Mouse (Mus musculus): ENCODE data around the gene Anxa7. TPM values are rescaled to one million over a fixed set of nuclear protein-coding genes. Genes with fewer than 3 reads are reported as not detected.

The Anxa7 gene
- polyA plus RNA-seq, 1 experiment: 84.0 TPM

- H3K4me3 ChIP-seq (ENCODE audit: insufficient read depth, low read depth, low read length): no peak overlapping the region
- H3K27ac ChIP-seq (ENCODE audit: insufficient read depth, low read depth, low read length): no peak overlapping the region
- no peaks in the 10 kb centered on the region for H3K27me3 ChIP-seq (replicated peaks; ENCODE audit: control insufficient read depth, insufficient read depth, low read length)
- 67% methylated on average over 6 of the region's 6 CpGs for WGBS
- TF ChIP-seq CTCF (conservative IDR thresholded peaks at IDR 0.05; ENCODE audit: insufficient read depth, insufficient read length, low read depth, low read length): no peak
- TF ChIP-seq POLR2A (IDR thresholded peaks at IDR 0.05; ENCODE audit: low read depth, low read length): no peak
- no peak for DNase-seq
- no peaks in the 10 kb centered on the region for H3K36me3 ChIP-seq (ENCODE audit: control insufficient read depth, insufficient read depth, low read length)
- H3K4me1 ChIP-seq (ENCODE audit: control insufficient read depth, insufficient read depth, low read length): no peaks in the 10 kb centered on the region
Observed at GRCm38 (mm10) chr14:20436976-20437375, 43.0 kb downstream of the Anxa7 start.

GRCm38 (mm10) chr14:20432420-20432819 is 47.5 kb downstream of the Anxa7 start:
- no peak for DNase-seq
- no peaks in the 10 kb centered on the region; the same call in 1 of the 2 replicates for H3K27me3 ChIP-seq (replicated peaks; ENCODE audit: control insufficient read depth, insufficient read depth, low read length)
- WGBS: 93% methylated on average over 4 of the region's 4 CpGs
- H3K36me3 ChIP-seq (ENCODE audit: control insufficient read depth, insufficient read depth, low read length): no peaks in the 10 kb centered on the region
- no peak for TF ChIP-seq POLR2A (IDR thresholded peaks at IDR 0.05; ENCODE audit: low read depth, low read length)
- no peaks in the 10 kb centered on the region for H3K4me1 ChIP-seq (ENCODE audit: control insufficient read depth, insufficient read depth, low read length)
- no peak overlapping the region for H3K27ac ChIP-seq (ENCODE audit: insufficient read depth, low read depth, low read length)
- no peak overlapping the region for H3K4me3 ChIP-seq (ENCODE audit: insufficient read depth, low read depth, low read length)

- H3K4me1 ChIP-seq (ENCODE audit: control insufficient read depth, insufficient read depth, low read length): no peaks in the 10 kb centered on the region
- WGBS: 68% methylated on average over 6 of the region's 6 CpGs
- no peaks in the 10 kb centered on the region; the same call in 1 of the 2 replicates for H3K27me3 ChIP-seq (replicated peaks; ENCODE audit: control insufficient read depth, insufficient read depth, low read length)
- no peak overlapping the region for H3K27ac ChIP-seq (ENCODE audit: insufficient read depth, low read depth, low read length)
- TF ChIP-seq CTCF (conservative IDR thresholded peaks at IDR 0.05; ENCODE audit: insufficient read depth, insufficient read length, low read depth, low read length): no peak
- no peak overlapping the region for H3K4me3 ChIP-seq (ENCODE audit: insufficient read depth, low read depth, low read length)
- no peak for DNase-seq
- H3K36me3 ChIP-seq (ENCODE audit: control insufficient read depth, insufficient read depth, low read length): no peaks in the 10 kb centered on the region
Observed at GRCm38 (mm10) chr14:20431726-20432125, 48.2 kb downstream of the Anxa7 start.

GRCm38 (mm10) chr14:20429833-20430232 is 50.1 kb downstream of the Anxa7 start:
- Histone ChIP-seq H3K36me3 (ENCODE audit: control insufficient read depth, insufficient read depth, low read length) (no peaks in the 10 kb centered on the region), H3K27ac (ENCODE audit: insufficient read depth, low read depth, low read length) (no peak overlapping the region), H3K27me3 (replicated peaks; ENCODE audit: control insufficient read depth, insufficient read depth, low read length) (no peaks in the 10 kb centered on the region; the same call in 1 of the 2 replicates), H3K4me1 (ENCODE audit: control insufficient read depth, insufficient read depth, low read length) (no peaks in the 10 kb centered on the region), H3K4me3 (ENCODE audit: insufficient read depth, low read depth, low read length) (no peak overlapping the region)
- DNase-seq: peak; percentile 17
- no peak for TF ChIP-seq POLR2A (IDR thresholded peaks at IDR 0.05; ENCODE audit: low read depth, low read length)
- TF ChIP-seq CTCF (conservative IDR thresholded peaks at IDR 0.05; ENCODE audit: insufficient read depth, insufficient read length, low read depth, low read length): no peak
- WGBS: 33% methylated on average over 1 of the region's 1 CpGs

GRCm38 (mm10) chr14:20428593-20428992 is 51.3 kb downstream of the Anxa7 start:
- no peak for DNase-seq
- Histone ChIP-seq H3K27me3 (replicated peaks; ENCODE audit: control insufficient read depth, insufficient read depth, low read length) (no peaks in the 10 kb centered on the region; the same call in 1 of the 2 replicates), H3K4me1 (ENCODE audit: control insufficient read depth, insufficient read depth, low read length) (no peaks in the 10 kb centered on the region), H3K36me3 (ENCODE audit: control insufficient read depth, insufficient read depth, low read length) (no peaks in the 10 kb centered on the region), H3K4me3 (ENCODE audit: insufficient read depth, low read depth, low read length) (no peak overlapping the region), H3K27ac (ENCODE audit: insufficient read depth, low read depth, low read length) (no peak overlapping the region)
- 32% methylated on average over 1 of the region's 1 CpGs for WGBS
- TF ChIP-seq POLR2A (IDR thresholded peaks at IDR 0.05; ENCODE audit: low read depth, low read length): no peak
- TF ChIP-seq CTCF (conservative IDR thresholded peaks at IDR 0.05; ENCODE audit: insufficient read depth, insufficient read length, low read depth, low read length): no peak

- no peaks in the 10 kb centered on the region for H3K36me3 ChIP-seq (ENCODE audit: control insufficient read depth, insufficient read depth, low read length)
- H3K27me3 ChIP-seq (replicated peaks; ENCODE audit: control insufficient read depth, insufficient read depth, low read length): no peaks in the 10 kb centered on the region
- 90% methylated on average over 6 of the region's 6 CpGs for WGBS
- no peaks in the 10 kb centered on the region for H3K4me1 ChIP-seq (ENCODE audit: control insufficient read depth, insufficient read depth, low read length)
- TF ChIP-seq CTCF (conservative IDR thresholded peaks at IDR 0.05; ENCODE audit: insufficient read depth, insufficient read length, low read depth, low read length) (no peak), POLR2A (IDR thresholded peaks at IDR 0.05; ENCODE audit: low read depth, low read length) (no peak)
- H3K4me3 ChIP-seq (ENCODE audit: insufficient read depth, low read depth, low read length): no peak overlapping the region
- no peak for DNase-seq
- H3K27ac ChIP-seq (ENCODE audit: insufficient read depth, low read depth, low read length): no peak overlapping the region
Observed at GRCm38 (mm10) chr14:20423046-20423445, 56.9 kb downstream of the Anxa7 start.

GRCm38 (mm10) chr14:20422257-20422656 is 57.7 kb downstream of the Anxa7 start:
- no peak overlapping the region for H3K4me3 ChIP-seq (ENCODE audit: insufficient read depth, low read depth, low read length)
- no peaks in the 10 kb centered on the region for H3K4me1 ChIP-seq (ENCODE audit: control insufficient read depth, insufficient read depth, low read length)
- TF ChIP-seq POLR2A (IDR thresholded peaks at IDR 0.05; ENCODE audit: low read depth, low read length) (no peak), CTCF (conservative IDR thresholded peaks at IDR 0.05; ENCODE audit: insufficient read depth, insufficient read length, low read depth, low read length) (no peak)
- H3K27ac ChIP-seq (ENCODE audit: insufficient read depth, low read depth, low read length): no peak overlapping the region
- WGBS: 60% methylated on average over 7 of the region's 7 CpGs
- peak; percentile 34 for DNase-seq
- no peaks in the 10 kb centered on the region for H3K27me3 ChIP-seq (replicated peaks; ENCODE audit: control insufficient read depth, insufficient read depth, low read length)
- no peaks in the 10 kb centered on the region for H3K36me3 ChIP-seq (ENCODE audit: control insufficient read depth, insufficient read depth, low read length)

Other genes starting within 250 kb of the Anxa7 start
- gene Kcnk16, start 210.9 kb downstream of the Anxa7 start, polyA plus RNA-seq (2012; rRNA removed): not detected in 2 replicates
- 22.4 and 25.4 TPM in 2 replicates for gene Nudt13, start 185.4 kb downstream of the Anxa7 start, polyA plus RNA-seq (2012; rRNA removed)
- gene Ecd, start 132.0 kb downstream of the Anxa7 start, polyA plus RNA-seq (2012; rRNA removed): 21.4 and 22.7 TPM in 2 replicates
- gene Fam149b, start 132.0 kb downstream of the Anxa7 start, polyA plus RNA-seq (2012; rRNA removed): 38.4 and 39.3 TPM in 2 replicates
- 13.6 and 16.9 TPM in 2 replicates for gene Dnajc9, start 91.2 kb downstream of the Anxa7 start, polyA plus RNA-seq (2012; rRNA removed)
- 59.5 and 63.7 TPM in 2 replicates for gene Mrps16, start 86.5 kb downstream of the Anxa7 start, polyA plus RNA-seq (2012; rRNA removed)
- gene Cfap70, start 27.9 kb downstream of the Anxa7 start, polyA plus RNA-seq (2012; rRNA removed): 0.77 and 1.0 TPM in 2 replicates
- gene Mss51, start 16.8 kb upstream of the Anxa7 start, polyA plus RNA-seq (2012; rRNA removed): 0.19 and 0.45 TPM in 2 replicates
- gene Ppp3cb, start 66.4 kb upstream of the Anxa7 start, polyA plus RNA-seq (2012; rRNA removed): 9.7 and 13.7 TPM in 2 replicates
- gene Usp54, start 160.9 kb upstream of the Anxa7 start, polyA plus RNA-seq (2012; rRNA removed): 7.9 and 8.5 TPM in 2 replicates
- 0.26 and 8.9 TPM in 2 replicates for gene Myoz1, start 176.4 kb upstream of the Anxa7 start, polyA plus RNA-seq (2012; rRNA removed)
- 0.87 and 1.8 TPM in 2 replicates for gene Synpo2l, start 188.2 kb upstream of the Anxa7 start, polyA plus RNA-seq (2012; rRNA removed)
- gene Sec24c, start 194.2 kb upstream of the Anxa7 start, polyA plus RNA-seq (2012; rRNA removed): 133 and 153 TPM in 2 replicates
- gene Fut11, start 214.8 kb upstream of the Anxa7 start, polyA plus RNA-seq (2012; rRNA removed): 7.9 and 11.2 TPM in 2 replicates
- gene Chchd1, start 222.9 kb upstream of the Anxa7 start, polyA plus RNA-seq (2012; rRNA removed): 42.3 and 54.0 TPM in 2 replicates
- gene Zswim8, start 227.4 kb upstream of the Anxa7 start, polyA plus RNA-seq (2012; rRNA removed): 136 and 167 TPM in 2 replicates